Mouse (Mus musculus) forebrain, embryonic 15.5 days (tissue): ENCODE data around the gene Tfe3. TPM values are rescaled to one million over a fixed set of nuclear protein-coding genes. Genes with fewer than 3 reads are reported as not detected.
"Not testable (repeated sequence)": the region's sequence is repeated elsewhere in the genome, so short reads cannot be mapped to it uniquely, and the experiment has no call there.

Experiments
- ATAC-seq: fragments of 200-750 bp; cut with Nextera tagmentation; replicated peaks from 2 replicates; pipeline ENCODE4 v1.8.0; 2017; ENCODE audit warnings: mild to moderate bottlenecking, moderate TSS enrichment, moderate library complexity
- H3K27ac ChIP-seq: fragments of 300-500 bp; sonication (generic); replicated peaks from 2 replicates; pipeline ENCODE4 v1.5.1; 2015; ENCODE audit warnings: mild to moderate bottlenecking, inconsistent platforms
- H3K27me3 ChIP-seq: fragments of 300-500 bp; sonication (generic); 2 replicates; pipeline ENCODE4 v1.6.1; 2015; ENCODE audit warnings: inconsistent platforms
- H3K36me3 ChIP-seq: fragments of 300-500 bp; sonication (generic); 2 replicates; pipeline ENCODE4 v1.6.1; 2015; ENCODE audit warnings: mild to moderate bottlenecking, inconsistent platforms
- H3K4me1 ChIP-seq: fragments of 300-500 bp; sonication (generic); 2 replicates; pipeline ENCODE4 v1.6.1; 2015; ENCODE audit warnings: inconsistent platforms
- H3K4me2 ChIP-seq: fragments of 300-500 bp; sonication (generic); replicated peaks from 2 replicates; pipeline ENCODE4 v1.6.1; 2015; ENCODE audit warnings: mild to moderate bottlenecking, inconsistent platforms
- H3K4me3 ChIP-seq: fragments of 300-500 bp; sonication (generic); 2 replicates; pipeline ENCODE4 v1.5.1; 2015; ENCODE audit warnings: mild to moderate bottlenecking, inconsistent platforms
- H3K9ac ChIP-seq: fragments of 300-500 bp; sonication (generic); replicated peaks from 2 replicates; pipeline ENCODE4 v1.6.1; 2015; ENCODE audit warnings: mild to moderate bottlenecking, inconsistent platforms
- H3K9me3 ChIP-seq: fragments of 300-500 bp; sonication (generic); 2 replicates; pipeline ENCODE4 v1.6.1; 2016; ENCODE audit warnings: inconsistent platforms
- WGBS: fragments of 180-500 bp; shearing (Covaris S2); methylation state at CpG from one replicate; pipeline ENCODE4 v1.1.7; 2015; ENCODE audit warnings: mixed read lengths; 5-methylcytosine and 5-hydroxymethylcytosine counted together
- microRNA counts: library from miRNA; unstranded; fragments of <30 nt; microRNA quantifications from one replicate; lab custom pipeline; 2016
- microRNA-seq: library from miRNA; unstranded; fragments of <30 nt; microRNA quantifications from one replicate; pipeline ENCODE4, GENCODE M21; 2016
- polyA plus RNA-seq: library from polyadenylated mRNA; unstranded; fragments of >200 nt; fragmentation: Nextera tagmentation; extraction: Ambion mirVana; gene quantifications from 2 replicates; pipeline ENCODE4 v1.2.1, GENCODE M21; 2015

Tfe3 gene
- polyA plus RNA-seq, 1 experiment from 2014 or later = 21.8 TPM

GRCm38 (mm10) chrX:7782603-7783092 is 20.3 kb downstream of the Tfe3 start:
- Histone ChIP-seq H3K4me2 (no peak overlapping the region), H3K4me3 (no peak overlapping the region), H3K4me1 (no peaks in the 10 kb centered on the region), H3K27me3 (no peaks in the 10 kb centered on the region), H3K9me3 (no peaks in the 10 kb centered on the region), H3K9ac (no peak overlapping the region), H3K36me3 (no peaks in the 10 kb centered on the region), H3K27ac (no peak overlapping the region)
- ATAC-seq = no peak
- 79% methylated on average over 4 of the region's 4 CpGs for WGBS

DNA sequence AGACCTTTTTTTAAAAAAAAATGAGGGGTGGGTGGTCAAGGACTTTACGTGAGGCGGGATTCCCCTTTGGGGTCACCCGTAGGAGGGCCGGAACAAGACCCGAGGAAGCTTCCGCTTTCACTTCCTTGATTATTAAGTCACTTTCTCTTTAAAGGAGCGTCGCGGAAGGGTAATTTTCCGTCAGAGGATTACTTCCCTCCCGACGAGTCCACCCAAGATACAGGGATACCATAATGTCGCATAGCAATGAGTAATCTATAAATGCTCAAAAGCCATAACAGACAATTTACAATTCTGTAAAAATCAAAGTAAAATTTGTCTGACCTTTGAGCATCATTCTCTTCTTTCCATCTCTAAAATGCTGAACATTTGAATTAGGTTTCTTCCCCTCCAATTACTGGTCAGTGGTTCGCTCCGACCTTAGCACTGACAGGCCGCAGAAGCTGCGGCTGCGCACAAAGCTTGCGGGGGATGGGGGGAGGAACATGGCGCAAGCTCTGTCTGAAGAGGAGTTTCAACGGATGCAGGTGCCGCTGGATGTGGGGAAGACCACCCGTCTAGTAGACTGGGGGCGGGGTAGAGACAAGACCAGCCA is 27.3 kb downstream of the Tfe3 start, which contains the start of gene Gripap1:
TSS of gene Gripap1 (plus strand) at position 224 of the 595 bp plus-strand sequence.
- Histone ChIP-seq H3K27ac (peak within 1 kb of the TSS; percentile 57), H3K9ac (peak within 1 kb of the TSS; percentile 60), H3K4me2 (peak within 1 kb of the TSS; percentile 56), H3K9me3 (no peaks in the 10 kb centered on the region), H3K27me3 (no peaks in the 10 kb centered on the region), H3K4me1 (peaks cover 10% of the 10 kb centered on the region), H3K4me3 (peak within 1 kb of the TSS; percentile 57), H3K36me3 (0 out of 2 replicates have a peak, but pooled peaks cover 7% of the 10 kb centered on the region)
- WGBS = 14% methylated on average over 24 of the region's 24 CpGs
- ATAC-seq = peak; percentile 94

- Histone ChIP-seq H3K4me2 (peak overlapping the region; percentile 56), H3K4me1 (peaks cover 10% of the 10 kb centered on the region), H3K9ac (peak overlapping the region; percentile 60), H3K27ac (peak overlapping the region; percentile 57; the same call in 1 of the 2 replicates), H3K9me3 (no peaks in the 10 kb centered on the region), H3K36me3 (0 out of 2 replicates have a peak, but pooled peaks cover 7% of the 10 kb centered on the region), H3K4me3 (peak overlapping the region; percentile 57), H3K27me3 (no peaks in the 10 kb centered on the region)
- WGBS = 18% methylated on average over 5 of the region's 5 CpGs
- ATAC-seq = no peak
Observed at GRCm38 (mm10) chrX:7790309-7790708, 27.9 kb downstream of the Tfe3 start.

DNA sequence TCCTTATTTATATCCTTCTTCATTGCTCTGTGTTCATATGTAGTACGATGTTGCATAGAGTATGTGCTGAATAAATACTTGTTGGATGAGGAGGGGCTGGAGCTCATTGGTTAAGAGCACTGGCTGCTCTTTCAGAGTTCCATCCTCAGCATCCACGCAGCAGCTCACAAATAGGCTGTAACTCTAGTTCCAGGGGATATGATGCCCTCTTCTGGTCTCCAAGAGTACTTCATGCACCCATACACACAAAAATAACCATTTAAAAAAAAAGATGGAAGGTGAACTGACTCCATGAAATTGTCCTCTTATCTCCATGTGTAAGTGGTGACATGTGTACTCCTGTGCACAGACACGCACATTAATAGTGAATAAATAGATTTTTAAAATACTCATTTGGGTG is 31.0 kb downstream of the Tfe3 start:
- Histone ChIP-seq H3K36me3 (0 out of 2 replicates have a peak, but pooled peaks cover 9% of the 10 kb centered on the region), H3K4me2 (no peak overlapping the region), H3K27me3 (no peaks in the 10 kb centered on the region), H3K27ac (no peak overlapping the region), H3K9me3 (no peaks in the 10 kb centered on the region), H3K9ac (no peak overlapping the region), H3K4me3 (no peak overlapping the region), H3K4me1 (peaks cover 10% of the 10 kb centered on the region)
- WGBS = 56% methylated on average over 3 of the region's 3 CpGs
- no peak for ATAC-seq

DNA sequence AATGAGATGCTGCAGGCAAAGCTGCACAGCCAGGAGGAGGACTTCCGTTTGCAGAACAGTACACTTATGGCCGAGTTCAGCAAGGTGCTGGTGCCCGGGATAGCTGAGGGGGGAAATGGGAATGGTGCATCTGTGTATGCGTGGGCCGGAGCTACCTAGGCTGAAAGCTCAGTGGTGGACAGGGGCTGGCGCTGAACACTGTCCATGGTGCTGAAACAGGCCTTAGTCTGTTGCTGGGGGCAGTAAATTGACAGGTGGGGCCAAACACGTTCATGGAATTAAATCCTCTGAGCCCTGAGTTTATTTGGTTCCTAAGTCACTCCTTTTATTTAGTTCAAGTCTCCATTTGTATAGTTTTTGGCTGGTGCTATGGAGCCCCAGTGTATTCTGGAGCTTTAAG is 32.7 kb downstream of the Tfe3 start:
- Histone ChIP-seq H3K9ac (no peak overlapping the region), H3K4me2 (no peak overlapping the region), H3K4me1 (peaks cover 10% of the 10 kb centered on the region), H3K9me3 (no peaks in the 10 kb centered on the region), H3K36me3 (peaks cover 17% of the 10 kb centered on the region; the same call in 1 of the 2 replicates), H3K27me3 (no peaks in the 10 kb centered on the region), H3K4me3 (no peak overlapping the region), H3K27ac (no peak overlapping the region)
- ATAC-seq = no peak
- WGBS = 36% methylated on average over 7 of the region's 7 CpGs

DNA sequence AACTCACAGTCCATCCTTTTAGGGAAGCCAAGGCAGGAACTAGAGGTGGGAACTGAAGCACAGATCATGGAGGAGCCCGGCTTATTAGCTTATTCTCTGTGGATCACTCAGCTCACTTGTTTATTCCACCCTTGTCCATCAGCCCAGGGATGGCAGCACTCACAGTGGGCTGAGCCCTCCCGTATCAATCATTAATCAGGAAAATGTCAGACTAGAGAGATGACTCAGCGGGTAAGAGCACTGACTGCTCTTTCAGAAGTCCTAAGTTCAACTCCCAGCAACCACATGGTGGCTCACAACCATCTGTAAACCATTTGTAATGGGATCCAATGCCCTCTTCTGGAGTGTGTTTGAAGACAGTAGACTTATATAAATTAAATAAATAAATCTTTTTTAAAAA is 35.0 kb downstream of the Tfe3 start:
- Histone ChIP-seq H3K27ac (no peak overlapping the region), H3K4me1 (no peaks in the 10 kb centered on the region), H3K9me3 (no peaks in the 10 kb centered on the region), H3K4me3 (no peak overlapping the region), H3K27me3 (no peaks in the 10 kb centered on the region), H3K36me3 (peaks cover 29% of the 10 kb centered on the region; the same call in 1 of the 2 replicates), H3K4me2 (no peak overlapping the region), H3K9ac (no peak overlapping the region)
- WGBS = 91% methylated on average over 3 of the region's 3 CpGs
- ATAC-seq = no peak

GRCm38 (mm10) chrX:7802157-7802556 is 39.8 kb downstream of the Tfe3 start:
- H3K9ac ChIP-seq, ATAC-seq, H3K27me3 ChIP-seq, H3K4me3 ChIP-seq, H3K27ac ChIP-seq, H3K4me2 ChIP-seq, H3K4me1 ChIP-seq, H3K9me3 ChIP-seq: not testable (repeated sequence)
- 83% methylated on average over 2 of the region's 2 CpGs for WGBS
- peaks cover 36% of the 10 kb centered on the region for H3K36me3 ChIP-seq

DNA sequence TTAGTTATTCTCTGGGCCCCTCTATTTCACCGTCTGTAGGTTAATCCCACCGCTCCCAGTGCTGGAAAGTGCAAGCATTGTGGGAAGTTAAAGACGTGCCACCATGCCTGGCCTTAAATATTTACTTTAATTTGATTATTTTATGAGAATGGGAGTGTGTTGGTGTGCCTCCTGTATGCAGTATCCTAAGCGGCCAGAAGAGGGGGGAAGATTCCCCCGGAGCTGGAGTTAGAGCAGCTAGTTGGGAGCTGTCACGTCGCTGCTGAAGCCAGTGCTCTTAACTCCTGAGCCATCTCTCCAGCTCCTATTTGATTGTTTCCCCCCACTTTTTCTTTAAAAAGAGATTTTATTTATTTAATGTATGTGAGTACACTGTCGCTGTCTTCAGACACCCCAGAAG is 52.7 kb downstream of the Tfe3 start:
- 53% methylated on average over 8 of the region's 8 CpGs for WGBS
- H3K27ac ChIP-seq, H3K9me3 ChIP-seq, H3K4me3 ChIP-seq, H3K4me1 ChIP-seq, H3K4me2 ChIP-seq, H3K27me3 ChIP-seq, H3K9ac ChIP-seq, ATAC-seq: not testable (repeated sequence)
- H3K36me3 ChIP-seq = peaks cover 36% of the 10 kb centered on the region; the same call in 1 of the 2 replicates

DNA sequence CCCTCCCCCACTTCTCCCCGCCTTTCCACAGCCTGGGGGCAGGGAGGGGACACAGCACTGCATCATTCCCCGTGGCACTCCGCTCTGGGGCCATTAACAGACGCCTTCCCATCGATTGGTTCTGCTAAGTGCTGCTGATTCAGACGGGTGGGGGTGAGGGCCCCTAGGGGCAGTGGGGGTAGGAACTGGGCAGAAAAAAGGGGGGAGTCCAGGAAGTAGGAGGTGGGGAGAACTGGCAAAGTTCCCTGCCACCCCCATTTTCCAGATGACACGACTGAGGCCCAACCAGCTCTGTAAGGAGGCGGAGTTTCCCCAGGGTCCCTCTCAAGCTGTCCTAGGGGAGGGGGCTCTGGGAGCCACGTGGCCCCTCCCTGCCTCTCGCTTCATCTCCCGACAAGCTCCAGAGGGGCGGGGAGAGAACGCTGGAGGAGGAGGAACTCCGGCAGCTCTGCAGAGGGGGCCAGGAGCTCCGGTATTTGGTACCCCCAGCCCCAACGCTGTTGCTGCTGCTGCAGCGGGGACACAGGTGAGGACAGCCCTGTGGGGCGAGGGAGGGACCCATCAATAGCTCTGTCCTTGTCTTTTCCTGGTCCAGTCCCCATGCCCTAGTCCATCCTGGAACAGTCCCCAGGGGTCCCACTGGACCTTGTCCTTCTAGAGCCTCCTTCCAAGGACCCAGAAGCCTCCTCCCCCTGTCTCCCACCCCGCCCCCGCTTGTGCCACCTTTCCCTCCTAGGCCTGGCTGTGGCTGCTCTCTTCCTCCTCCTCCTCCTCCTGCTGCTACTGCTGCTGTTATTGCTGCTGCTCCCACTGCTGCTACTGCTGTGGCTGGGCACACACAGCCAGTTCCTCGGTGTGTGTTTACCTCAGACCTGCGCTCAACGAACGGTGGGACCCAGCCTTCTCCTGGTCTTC is 59.8 kb downstream of the Tfe3 start, which contains the start of gene Kcnd1:
TSS of gene Kcnd1 (plus strand) at position 425 of the 915 bp plus-strand sequence.
- peak; percentile 68 for ATAC-seq
- 36% methylated on average over 20 of the region's 24 CpGs for WGBS

More for the DNA sequence above, 59.8 kb downstream of the Tfe3 start, which contains the start of gene Kcnd1:
- peak within 1 kb of the TSS; percentile 42 for H3K4me3 ChIP-seq
- H3K27ac ChIP-seq = no peak within 1 kb of the TSS
- H3K9me3 ChIP-seq = no peaks in the 10 kb centered on the region
- peak within 1 kb of the TSS; percentile 49 for H3K4me2 ChIP-seq
- H3K27me3 ChIP-seq = no peaks in the 10 kb centered on the region
- H3K9ac ChIP-seq = peak within 1 kb of the TSS; percentile 48
- H3K4me1 ChIP-seq = no peaks in the 10 kb centered on the region
- H3K36me3 ChIP-seq = 0 out of 2 replicates have a peak, but pooled peaks cover 13% of the 10 kb centered on the region

MicroRNAs encoded within 50 kb of the gene (microRNA counts, 519-probe panel; counts per million panel counts)
- microRNA mmu-miR-1198 (lab: Ali Mortazavi, UCI) = 2,730 counts per million, percentile 63 among the panel's probes with 10 or more counts

Small RNA genes lying within 50 kb of the gene (microRNA-seq; reads per million reads assigned to microRNA genes)
- 39.3 reads per million, percentile 40 among the genes with 10 or more reads in this experiment for gene Mir1198

Other genes starting within 250 kb of the Tfe3 start
- 0.05 and 0.10 TPM in 2 replicates for gene Foxp3, start 188.9 kb upstream of the Tfe3 start, polyA plus RNA-seq
- gene Ppp1r3f, start 188.3 kb upstream of the Tfe3 start, polyA plus RNA-seq = 4.8 and 4.9 TPM in 2 replicates
- 40.5 and 42.4 TPM in 2 replicates for gene Ccdc22, start 157.0 kb upstream of the Tfe3 start, polyA plus RNA-seq
- gene Cacna1f, start 155.5 kb upstream of the Tfe3 start, polyA plus RNA-seq = 0.05 and 0.19 TPM in 2 replicates
- gene Syp, start 124.1 kb upstream of the Tfe3 start, polyA plus RNA-seq = 109 and 120 TPM in 2 replicates
- 1.3 and 1.9 TPM in 2 replicates for gene Prickle3, start 105.3 kb upstream of the Tfe3 start, polyA plus RNA-seq
- gene Plp2, start 91.2 kb upstream of the Tfe3 start, polyA plus RNA-seq = 36.8 and 40.0 TPM in 2 replicates
- 0.11 and 0.13 TPM in 2 replicates for gene Magix, start 81.3 kb upstream of the Tfe3 start, polyA plus RNA-seq
- gene Gpkow, start 65.4 kb upstream of the Tfe3 start, polyA plus RNA-seq = 47.4 and 50.2 TPM in 2 replicates
- gene Wdr45, start 48.2 kb upstream of the Tfe3 start, polyA plus RNA-seq = 38.0 and 43.1 TPM in 2 replicates
- gene Gm45208, start 40.3 kb upstream of the Tfe3 start, polyA plus RNA-seq = 0.84 TPM in 1 of 2 replicates, not detected in the other
- 104 and 107 TPM in 2 replicates for gene Praf2, start 34.1 kb upstream of the Tfe3 start, polyA plus RNA-seq
- gene Ccdc120, start 11.7 kb upstream of the Tfe3 start, polyA plus RNA-seq = 55.5 and 63.3 TPM in 2 replicates
- gene Gripap1, start 27.2 kb downstream of the Tfe3 start, polyA plus RNA-seq = 77.6 and 78.5 TPM in 2 replicates
- 2.8 and 3.1 TPM in 2 replicates for gene Kcnd1, start 59.7 kb downstream of the Tfe3 start, polyA plus RNA-seq
- gene Otud5, start 78.8 kb downstream of the Tfe3 start, polyA plus RNA-seq = 53.8 and 55.8 TPM in 2 replicates
- gene Pim2, start 115.7 kb downstream of the Tfe3 start, polyA plus RNA-seq = 16.3 and 17.6 TPM in 2 replicates
- 44.5 and 45.0 TPM in 2 replicates for gene Slc35a2, start 121.5 kb downstream of the Tfe3 start, polyA plus RNA-seq
- 207 and 210 TPM in 2 replicates for gene Pqbp1, start 136.7 kb downstream of the Tfe3 start, polyA plus RNA-seq
- 160 and 165 TPM in 2 replicates for gene Timm17b, start 136.8 kb downstream of the Tfe3 start, polyA plus RNA-seq
- not detected in 2 replicates for gene Gm10491, start 145.3 kb downstream of the Tfe3 start, polyA plus RNA-seq
- not detected in 2 replicates for gene Gm10490, start 147.0 kb downstream of the Tfe3 start, polyA plus RNA-seq
- 131 and 141 TPM in 2 replicates for gene Pcsk1n, start 157.3 kb downstream of the Tfe3 start, polyA plus RNA-seq
- not detected in 2 replicates for gene Eras, start 166.0 kb downstream of the Tfe3 start, polyA plus RNA-seq
- 51.3 and 55.7 TPM in 2 replicates for gene Hdac6, start 185.3 kb downstream of the Tfe3 start, polyA plus RNA-seq
- 0.09 and 0.15 TPM in 2 replicates for gene Gata1, start 215.5 kb downstream of the Tfe3 start, polyA plus RNA-seq